Mouse (Mus musculus): ENCODE measurements around the gene Pik3r2.

- TF ChIP-seq CTCF (IDR thresholded peaks at IDR 0.05), result no peak
- no peak for TF ChIP-seq EP300 (IDR thresholded peaks at IDR 0.05)
Observed at GRCm38 (mm10) chr8:70823802-70824201, 47.3 kb upstream of the Pik3r2 start.

All from lung, postnatal 0 days (tissue).